Mouse (Mus musculus) hindbrain, embryonic 11.5 days (tissue): ENCODE measurements around the gene Rasa2. TPM values are rescaled to one million over a fixed set of nuclear protein-coding genes. Genes with fewer than 3 reads are reported as not detected.
"Not testable (repeated sequence)": the region's sequence is repeated elsewhere in the genome, so short reads cannot be mapped to it uniquely, and the experiment has no call there.

Experiments
- ATAC-seq: fragments of 200-750 bp; cut with Nextera tagmentation; 2 replicates; pipeline ENCODE4 v1.8.0; 2017; ENCODE audit warnings: mild to moderate bottlenecking, moderate TSS enrichment, moderate library complexity; ENCODE audit not compliant: low FRiP score
- DNase-seq: peaks from one replicate; pipeline ENCODE4 v3.0.0-alpha.2; 2015; ENCODE audit warnings: low spot score
- H3K27ac ChIP-seq: fragments of 300-500 bp; sonication (generic); 2 replicates; pipeline ENCODE4 v1.5.1; 2014; ENCODE audit warnings: mild to moderate bottlenecking, low read depth, low read length
- H3K27me3 ChIP-seq: fragments of 300-500 bp; sonication (generic); 2 replicates; pipeline ENCODE4 v1.6.1; 2014; ENCODE audit warnings: mild to moderate bottlenecking, low read length, moderate library complexity, mixed read lengths; ENCODE audit not compliant: control insufficient read depth, insufficient read depth
- H3K36me3 ChIP-seq: fragments of 300-500 bp; sonication (generic); 2 replicates; pipeline ENCODE4 v1.6.1; 2014; ENCODE audit warnings: mild to moderate bottlenecking, low read length, moderate library complexity, mixed read lengths; ENCODE audit not compliant: control insufficient read depth, insufficient read depth
- H3K4me1 ChIP-seq: fragments of 300-500 bp; sonication (generic); replicated peaks from 2 replicates; pipeline ENCODE4 v1.6.1; 2014; ENCODE audit warnings: low read length, mixed read lengths; ENCODE audit not compliant: control insufficient read depth, insufficient read depth
- H3K4me2 ChIP-seq: fragments of 300-500 bp; sonication (generic); replicated peaks from 2 replicates; pipeline ENCODE4 v1.6.1; 2014; ENCODE audit warnings: mild to moderate bottlenecking, low read depth, low read length
- H3K4me3 ChIP-seq: fragments of 300-500 bp; sonication (generic); 2 replicates; pipeline ENCODE4 v1.5.1; 2014; ENCODE audit warnings: low read depth, low read length
- H3K9ac ChIP-seq: fragments of 300-500 bp; sonication (generic); 2 replicates; pipeline ENCODE4 v1.6.1; 2014; ENCODE audit warnings: low read depth, low read length
- H3K9me3 ChIP-seq: fragments of 300-500 bp; sonication (generic); 2 replicates; pipeline ENCODE4 v1.6.1; 2016; ENCODE audit warnings: low read length; ENCODE audit not compliant: control insufficient read depth
- WGBS: fragments of 180-500 bp; shearing (Covaris S2); extraction: QIAGEN DNeasy Blood & Tissue Kit; methylation state at CpG from one replicate; pipeline ENCODE4 v1.1.7; 2014; 5-methylcytosine and 5-hydroxymethylcytosine counted together
- polyA plus RNA-seq: library from polyadenylated mRNA; unstranded; fragments of >200 nt; fragmentation: Nextera tagmentation; extraction: Ambion mirVana; gene quantifications from 2 replicates; pipeline ENCODE4 v1.2.1, GENCODE M21; 2014

Gene Rasa2
- polyA plus RNA-seq, result 16.4 and 16.8 TPM in 2 replicates

DNA sequence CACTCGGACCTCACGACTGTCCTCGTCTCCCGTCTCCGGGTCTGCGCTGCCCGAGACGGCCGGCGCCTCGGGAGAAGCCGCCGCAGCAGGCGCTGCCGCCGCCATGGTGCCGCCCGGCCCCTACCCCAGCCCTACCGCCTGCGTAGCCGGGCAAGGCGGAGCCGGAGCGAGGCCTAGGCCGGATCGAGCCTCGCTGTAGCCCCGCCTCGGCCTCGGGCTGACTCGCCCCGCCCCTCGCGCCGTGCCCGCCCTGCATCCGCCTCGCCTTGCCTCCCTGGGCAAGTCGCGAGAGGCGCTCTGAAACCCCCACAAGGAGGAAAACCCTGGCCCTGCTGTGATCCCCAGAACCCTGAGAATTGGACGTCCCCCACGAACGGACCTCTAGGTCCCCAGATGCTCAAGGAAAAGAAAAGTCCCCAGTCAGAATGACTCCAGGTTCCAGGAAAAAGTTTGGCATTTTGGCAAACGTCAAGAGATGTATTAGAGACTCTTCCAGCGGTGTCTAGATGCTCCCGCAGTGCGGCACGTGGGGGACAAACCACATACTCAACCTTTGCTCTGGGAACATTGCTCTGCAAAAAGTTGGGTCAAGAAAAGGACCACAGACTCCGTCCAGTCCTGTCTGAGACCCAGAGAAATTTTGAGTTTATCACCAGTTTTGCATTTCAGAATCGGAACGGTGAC is at the start of gene Rasa2:
Rasa2 (minus strand) TSS at position 229 of the 684 bp plus-strand sequence.
- H3K36me3 ChIP-seq, result no peaks in the 10 kb centered on the region
- peak within 1 kb of the TSS; percentile 96 for H3K9ac ChIP-seq
- peak within 1 kb of the TSS; percentile 97 for H3K27ac ChIP-seq
- H3K4me3 ChIP-seq, result peak within 1 kb of the TSS; percentile 95
- DNase-seq (peak; percentile 91), ATAC-seq (peak; percentile 98)
- no peaks in the 10 kb centered on the region; the same call in 1 of the 2 replicates for H3K4me1 ChIP-seq
- no peaks in the 10 kb centered on the region for H3K9me3 ChIP-seq
- WGBS, result 2% methylated on average over 51 of the region's 52 CpGs
- H3K4me2 ChIP-seq, result peak within 1 kb of the TSS; percentile 74
- peaks cover 4% of the 10 kb centered on the region for H3K27me3 ChIP-seq

GRCm38 (mm10) chr9:96678611-96679010 is 47.2 kb upstream of the Rasa2 start:
- H3K36me3 ChIP-seq, result no peaks in the 10 kb centered on the region
- no peaks in the 10 kb centered on the region for H3K4me1 ChIP-seq
- no peak for DNase-seq
- no peak overlapping the region for H3K27ac ChIP-seq
- H3K4me2 ChIP-seq, result no peak overlapping the region
- ATAC-seq, result no peak
- H3K9ac ChIP-seq, result no peak overlapping the region
- no peak overlapping the region for H3K4me3 ChIP-seq
- H3K27me3 ChIP-seq, result no peaks in the 10 kb centered on the region
- 81% methylated on average over 5 of the region's 5 CpGs for WGBS
- no peaks in the 10 kb centered on the region for H3K9me3 ChIP-seq

GRCm38 (mm10) chr9:96677711-96678110 is 46.3 kb upstream of the Rasa2 start:
- not testable (repeated sequence) for ATAC-seq, H3K9ac ChIP-seq, H3K27ac ChIP-seq, H3K36me3 ChIP-seq, H3K4me2 ChIP-seq, H3K9me3 ChIP-seq, H3K4me3 ChIP-seq, H3K4me1 ChIP-seq, H3K27me3 ChIP-seq, DNase-seq
- 81% methylated on average over 5 of the region's 5 CpGs for WGBS

DNA sequence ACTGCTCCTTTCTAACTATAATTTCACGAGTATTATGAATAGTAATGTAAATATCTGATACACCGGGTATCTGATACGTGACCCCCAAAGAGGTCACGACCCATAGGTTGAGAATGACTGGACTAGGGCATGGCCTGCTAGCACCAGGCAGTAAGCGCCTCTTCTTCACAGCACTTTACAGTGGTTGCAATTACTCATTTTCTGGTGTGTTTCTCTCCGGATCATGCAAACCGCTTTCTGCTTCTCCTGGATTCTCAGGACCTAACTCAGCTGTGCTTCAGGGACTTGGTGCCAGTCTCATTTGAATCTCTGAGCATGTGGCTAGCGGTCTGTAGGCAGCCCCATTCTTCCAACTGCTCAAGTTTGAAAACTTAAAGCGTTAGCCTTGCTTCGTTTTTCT is 45.3 kb upstream of the Rasa2 start:
- DNase-seq, result no peak
- 89% methylated on average over 10 of the region's 10 CpGs for WGBS
- Histone ChIP-seq H3K27ac (no peak overlapping the region), H3K4me1 (no peaks in the 10 kb centered on the region), H3K27me3 (no peaks in the 10 kb centered on the region), H3K36me3 (no peaks in the 10 kb centered on the region), H3K4me2 (no peak overlapping the region), H3K9me3 (no peaks in the 10 kb centered on the region), H3K4me3 (no peak overlapping the region), H3K9ac (no peak overlapping the region)
- no peak for ATAC-seq

GRCm38 (mm10) chr9:96675763-96676640 is 44.6 kb upstream of the Rasa2 start:
- Histone ChIP-seq H3K9ac (no peak overlapping the region), H3K27me3 (no peaks in the 10 kb centered on the region), H3K4me1 (no peaks in the 10 kb centered on the region), H3K27ac (no peak overlapping the region), H3K36me3 (no peaks in the 10 kb centered on the region), H3K4me2 (no peak overlapping the region), H3K4me3 (no peak overlapping the region), H3K9me3 (no peaks in the 10 kb centered on the region)
- DNase-seq (no peak), ATAC-seq (no peak)
- 84% methylated on average over 8 of the region's 8 CpGs for WGBS

GRCm38 (mm10) chr9:96675071-96675762 is 43.8 kb upstream of the Rasa2 start:
- H3K9ac ChIP-seq, result no peak overlapping the region
- H3K27me3 ChIP-seq, result no peaks in the 10 kb centered on the region
- ATAC-seq, result no peak
- 39% methylated on average over 5 of the region's 5 CpGs for WGBS
- no peaks in the 10 kb centered on the region for H3K9me3 ChIP-seq
- H3K4me2 ChIP-seq, result no peak overlapping the region
- no peaks in the 10 kb centered on the region for H3K36me3 ChIP-seq
- peak; percentile 65 for DNase-seq
- H3K4me3 ChIP-seq, result no peak overlapping the region
- H3K27ac ChIP-seq, result no peak overlapping the region
- no peaks in the 10 kb centered on the region for H3K4me1 ChIP-seq

DNA sequence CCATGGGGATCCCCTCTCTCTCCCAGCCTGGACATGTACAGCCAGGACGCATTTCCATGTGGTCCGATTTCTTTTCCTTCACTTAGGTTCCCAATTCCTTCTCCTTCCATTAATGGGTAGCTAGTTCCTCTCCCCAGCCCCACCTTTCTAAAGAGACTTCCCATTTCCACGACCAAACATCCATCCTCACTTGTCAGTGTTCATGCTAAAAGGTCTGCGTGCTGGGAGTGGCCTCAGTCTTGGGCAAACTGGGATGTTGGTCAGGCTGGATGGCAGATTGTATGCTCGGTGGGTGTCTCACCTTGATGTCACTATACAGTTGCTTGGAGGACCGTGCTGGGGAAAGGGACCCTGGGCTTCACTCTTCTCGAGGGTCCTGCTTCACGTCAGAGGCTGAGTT is 42.9 kb upstream of the Rasa2 start:
- H3K4me3 ChIP-seq, result no peak overlapping the region
- 87% methylated on average over 8 of the region's 8 CpGs for WGBS
- H3K36me3 ChIP-seq, result no peaks in the 10 kb centered on the region
- no peaks in the 10 kb centered on the region for H3K4me1 ChIP-seq
- no peak for DNase-seq
- no peaks in the 10 kb centered on the region for H3K27me3 ChIP-seq
- ATAC-seq, result no peak
- no peak overlapping the region for H3K4me2 ChIP-seq
- no peak overlapping the region for H3K9ac ChIP-seq
- H3K27ac ChIP-seq, result no peak overlapping the region
- no peaks in the 10 kb centered on the region for H3K9me3 ChIP-seq

GRCm38 (mm10) chr9:96672466-96672865 is 41.0 kb upstream of the Rasa2 start:
- ATAC-seq, result no peak

More at GRCm38 (mm10) chr9:96672466-96672865, 41.0 kb upstream of the Rasa2 start:
- WGBS, result 98% methylated on average over 2 of the region's 2 CpGs
- no peaks in the 10 kb centered on the region for H3K9me3 ChIP-seq
- H3K4me2 ChIP-seq, result no peak overlapping the region
- H3K9ac ChIP-seq, result no peak overlapping the region
- H3K27ac ChIP-seq, result no peak overlapping the region
- H3K4me1 ChIP-seq, result no peaks in the 10 kb centered on the region
- no peak overlapping the region for H3K4me3 ChIP-seq
- no peaks in the 10 kb centered on the region for H3K36me3 ChIP-seq
- H3K27me3 ChIP-seq, result no peaks in the 10 kb centered on the region
- DNase-seq, result no peak
